Mouse (Mus musculus): ENCODE data around the gene Amigo3.

- TF ChIP-seq CTCF (IDR thresholded peaks at IDR 0.05; ENCODE audit: control insufficient read depth, insufficient read depth, insufficient read length) = no peak
- no peak for TF ChIP-seq USF1 (IDR thresholded peaks at IDR 0.05; ENCODE audit: low read depth)
Measured at GRCm38 (mm10) chr9:108071801-108072200, 18.8 kb downstream of the Amigo3 start.
